Mouse (Mus musculus): Measurements from ENCODE around the gene Nfkbie.

The Nfkbie gene

GRCm38 (mm10) chr17:45596631-45597396 is 41.3 kb downstream of the Nfkbie start:
- DNase-seq (ENCODE audit: low read depth, low spot score) = no peak

DNA sequence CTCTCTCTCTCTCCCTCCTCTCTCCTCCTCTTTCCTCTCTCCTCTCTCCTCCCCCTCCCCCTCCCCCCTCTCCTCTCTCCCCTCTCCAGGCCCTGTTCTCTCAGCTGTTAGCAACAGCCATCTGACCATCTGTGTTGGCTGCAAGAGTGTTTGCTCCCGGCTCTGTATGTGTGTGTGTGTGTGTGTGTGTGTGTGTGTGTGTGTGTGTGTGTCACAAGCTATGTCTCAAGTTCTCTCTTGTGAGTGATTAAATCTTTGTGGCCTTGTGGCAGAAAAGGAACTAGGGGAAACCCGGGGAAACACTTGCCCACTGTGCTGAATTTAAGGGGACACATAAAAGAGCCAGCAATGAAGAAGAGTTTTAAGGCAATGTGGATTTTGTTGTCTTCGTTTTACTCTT is 42.3 kb downstream of the Nfkbie start:
- DNase-seq (ENCODE audit: low read depth, low spot score) = no peak

DNA sequence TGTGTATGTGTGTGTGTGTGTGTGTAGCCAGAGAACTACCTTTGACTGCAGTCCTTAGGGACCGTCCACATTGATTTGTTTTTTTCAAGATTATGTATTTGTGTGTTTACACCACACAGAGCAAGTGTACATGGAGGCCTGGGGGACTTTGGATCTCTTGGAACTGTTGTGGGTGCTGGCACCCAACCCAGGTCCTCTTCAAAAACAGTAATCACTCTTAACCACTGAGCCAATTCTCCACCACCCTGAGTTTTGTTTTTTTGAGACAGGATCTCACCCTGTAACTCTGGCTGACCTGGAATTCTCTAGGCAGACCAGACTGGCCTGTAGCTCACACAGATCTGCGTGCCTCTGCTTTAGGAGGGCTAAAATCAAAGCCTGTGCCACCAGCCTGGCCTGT is 42.9 kb downstream of the Nfkbie start:
- no peak for DNase-seq (ENCODE audit: low read depth, low spot score)

- DNase-seq (ENCODE audit: low read depth, low spot score) = no peak
Measured at GRCm38 (mm10) chr17:45598891-45599290, 43.4 kb downstream of the Nfkbie start.

DNA sequence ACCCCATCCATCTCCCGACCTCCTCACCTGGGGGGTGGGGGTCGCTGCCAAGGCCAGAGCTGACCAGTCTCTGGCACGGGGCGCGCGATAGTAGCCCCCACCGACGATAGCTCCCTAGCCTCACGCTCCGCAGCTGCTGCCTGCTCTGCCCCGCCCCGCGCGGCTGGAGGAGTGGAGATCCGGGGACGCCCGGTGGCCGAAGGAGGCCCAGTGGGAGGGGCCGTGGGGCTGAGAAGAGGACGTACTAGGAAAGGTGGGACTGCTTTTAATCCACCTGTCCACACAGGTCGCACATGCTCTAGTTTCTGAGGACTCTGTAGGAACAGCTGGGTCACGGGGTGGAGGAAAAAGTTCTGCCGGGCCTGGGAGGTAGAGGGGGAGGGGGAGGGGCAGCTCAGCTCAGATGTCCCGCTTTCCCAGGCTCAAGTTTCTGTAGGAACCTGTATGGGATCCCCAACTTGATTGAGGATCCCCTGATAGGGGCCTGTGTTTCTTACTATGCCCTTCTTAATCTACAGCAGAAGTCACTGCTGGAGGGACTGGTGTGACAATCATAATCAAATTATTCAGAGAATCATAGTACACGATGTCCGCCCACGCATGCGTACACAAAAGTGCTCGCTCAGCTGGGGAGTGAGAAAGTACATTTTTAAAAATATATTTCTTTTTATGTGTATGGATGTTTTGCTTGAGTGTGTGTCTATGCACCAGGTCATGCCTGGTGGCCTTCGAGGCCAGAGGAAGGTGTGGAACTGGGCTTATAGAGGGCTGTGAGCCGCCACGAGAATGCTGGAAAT is 44.1 kb downstream of the Nfkbie start, which contains the start of gene Slc29a1:
Gene Slc29a1 (minus strand): TSS at position 161 of the 797 bp plus-strand sequence.
- DNase-seq (ENCODE audit: low read depth, low spot score) = no peak

DNA sequence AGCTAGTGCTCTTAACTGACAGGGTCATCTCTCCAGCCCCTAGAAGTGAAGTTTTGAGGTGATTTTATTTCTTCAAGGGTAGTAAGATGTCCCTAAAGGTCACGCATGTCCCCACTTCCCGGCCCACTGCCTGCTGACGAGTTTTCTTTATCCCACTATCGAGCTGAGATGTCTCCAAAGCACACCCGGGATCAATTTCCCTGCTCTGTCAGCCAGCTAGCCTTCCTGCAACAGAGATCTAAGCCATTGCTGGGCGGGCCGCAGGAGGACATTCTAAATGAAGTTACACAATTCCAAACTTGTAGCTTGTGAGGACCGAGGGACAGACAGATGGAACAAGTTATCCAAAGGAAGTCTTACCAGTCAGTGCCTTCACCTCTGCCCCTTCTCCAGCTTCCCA is 44.8 kb downstream of the Nfkbie start:
- no peak for DNase-seq (ENCODE audit: low read depth, low spot score)

DNA sequence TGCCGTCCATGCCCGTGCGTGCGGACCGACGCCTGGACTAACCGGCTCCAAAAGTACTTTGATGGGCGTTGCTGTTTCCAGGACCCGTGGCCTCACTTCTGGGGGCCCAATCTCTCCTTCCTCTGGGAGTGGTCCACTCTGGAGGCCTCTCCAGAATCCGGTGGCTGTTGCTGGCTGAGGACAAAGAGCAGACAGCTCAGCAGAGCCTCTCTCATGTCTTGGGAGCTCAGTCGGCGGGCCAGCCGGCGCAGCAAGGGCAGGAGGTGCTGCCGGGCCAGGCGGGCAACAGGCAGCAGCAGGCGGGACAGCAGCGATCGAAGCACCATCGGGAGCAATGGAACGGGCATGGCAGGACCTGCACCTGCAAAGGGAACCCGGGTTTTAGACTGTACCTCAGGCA is 45.8 kb downstream of the Nfkbie start:
- no peak for DNase-seq (ENCODE audit: low read depth, low spot score)

GRCm38 (mm10) chr17:45601877-45602304 is 46.4 kb downstream of the Nfkbie start, which contains the start of gene Mymx:
TSS of gene Mymx (minus strand) at chr17:45602102.
- no peak for DNase-seq (ENCODE audit: low read depth, low spot score)

- no peak for DNase-seq (ENCODE audit: low read depth, low spot score)
Measured at GRCm38 (mm10) chr17:45602984-45603383, 47.5 kb downstream of the Nfkbie start.

GRCm38 (mm10) chr17:45606992-45607879 is 51.7 kb downstream of the Nfkbie start:
- DNase-seq (ENCODE audit: low read depth, low spot score) = no peak

DNA sequence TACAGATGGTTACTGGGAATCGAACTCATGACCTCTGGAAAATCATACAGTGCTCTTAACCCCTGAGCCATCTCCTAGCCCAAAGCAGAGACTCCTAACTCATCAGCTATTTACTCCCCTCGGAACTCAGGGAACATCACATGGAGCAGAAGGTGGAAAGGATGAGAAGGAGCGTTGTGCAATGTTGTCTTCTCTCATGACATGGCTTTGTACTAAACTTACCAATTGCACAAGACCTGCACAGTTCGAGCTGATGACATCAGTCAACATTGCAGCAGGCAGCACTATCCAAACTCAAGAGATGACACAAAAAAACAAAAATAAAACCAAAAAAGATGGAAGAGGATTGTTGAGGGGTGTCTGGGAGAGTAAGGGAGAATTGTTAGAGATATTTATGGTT is 52.9 kb downstream of the Nfkbie start:
- no peak for DNase-seq (ENCODE audit: low read depth, low spot score)

GRCm38 (mm10) chr17:45610144-45610866 is 54.8 kb downstream of the Nfkbie start:
- DNase-seq (ENCODE audit: low read depth, low spot score) = no peak

- no peak for DNase-seq (ENCODE audit: low read depth, low spot score)
Measured at GRCm38 (mm10) chr17:45612008-45612407, 56.5 kb downstream of the Nfkbie start.
